Mouse (Mus musculus): ENCODE data around the gene Plg. TPM values are rescaled to one million over a fixed set of nuclear protein-coding genes. Genes with fewer than 3 reads are reported as not detected.

The Plg gene
- polyA plus RNA-seq, 1 experiment from 2014 or later: 0.88 TPM

GRCm38 (mm10) chr17:12373601-12374144, 4.7 kb upstream of the Plg start:
- 59% methylated on average over 3 of the region's 3 CpGs for WGBS

GRCm38 (mm10) chr17:12380287-12380686, 1.9 kb downstream of the Plg start:
- Histone ChIP-seq H3K4me2 (ENCODE audit: low read length) (no peak overlapping the region), H3K4me3 (ENCODE audit: low read depth, low read length) (no peak overlapping the region), H3K36me3 (ENCODE audit: control insufficient read depth, insufficient read depth, low read length) (no peaks in the 10 kb centered on the region), H3K27ac (ENCODE audit: low read depth) (no peak overlapping the region), H3K27me3 (replicated peaks; ENCODE audit: control insufficient read depth, insufficient read depth, low read length) (no peaks in the 10 kb centered on the region), H3K9ac (ENCODE audit: low read length) (no peak overlapping the region), H3K4me1 (replicated peaks; ENCODE audit: control insufficient read depth, insufficient read depth, low read length) (0 out of 2 replicates have a peak, but pooled peaks cover 4% of the 10 kb centered on the region), H3K9me3 (ENCODE audit: control insufficient read depth, low read length) (no peaks in the 10 kb centered on the region)
- ATAC-seq (replicated peaks; ENCODE audit: low FRiP score, low TSS enrichment, low read depth) (no peak), DNase-seq (ENCODE audit: low spot score) (no peak)
- WGBS: 77% methylated on average over 4 of the region's 4 CpGs

More at GRCm38 (mm10) chr17:12373601-12374144, 4.7 kb upstream of the Plg start:
- H3K9me3 ChIP-seq (ENCODE audit: control insufficient read depth, low read length): no peaks in the 10 kb centered on the region
- no peak for DNase-seq (ENCODE audit: low spot score)
- H3K4me2 ChIP-seq (ENCODE audit: low read length): no peak overlapping the region
- peaks cover 11% of the 10 kb centered on the region; the same call in 1 of the 2 replicates for H3K4me1 ChIP-seq (replicated peaks; ENCODE audit: control insufficient read depth, insufficient read depth, low read length)
- H3K36me3 ChIP-seq (ENCODE audit: control insufficient read depth, insufficient read depth, low read length): no peaks in the 10 kb centered on the region
- H3K4me3 ChIP-seq (ENCODE audit: low read depth, low read length): no peak overlapping the region
- ATAC-seq (replicated peaks; ENCODE audit: low FRiP score, low TSS enrichment, low read depth): no peak
- H3K27ac ChIP-seq (ENCODE audit: low read depth): no peak overlapping the region
- H3K27me3 ChIP-seq (replicated peaks; ENCODE audit: control insufficient read depth, insufficient read depth, low read length): no peaks in the 10 kb centered on the region
- no peak overlapping the region for H3K9ac ChIP-seq (ENCODE audit: low read length)

- no peak for DNase-seq (ENCODE audit: low spot score)
- no peaks in the 10 kb centered on the region for H3K36me3 ChIP-seq (ENCODE audit: control insufficient read depth, insufficient read depth, low read length)
- ATAC-seq (replicated peaks; ENCODE audit: low FRiP score, low TSS enrichment, low read depth): no peak
- 52% methylated on average over 2 of the region's 2 CpGs for WGBS
- H3K9me3 ChIP-seq (ENCODE audit: control insufficient read depth, low read length): no peaks in the 10 kb centered on the region
- no peaks in the 10 kb centered on the region for H3K27me3 ChIP-seq (replicated peaks; ENCODE audit: control insufficient read depth, insufficient read depth, low read length)
- no peak overlapping the region for H3K4me2 ChIP-seq (ENCODE audit: low read length)
- no peak overlapping the region for H3K4me3 ChIP-seq (ENCODE audit: low read depth, low read length)
- no peak overlapping the region for H3K27ac ChIP-seq (ENCODE audit: low read depth)
- no peak overlapping the region for H3K9ac ChIP-seq (ENCODE audit: low read length)
- H3K4me1 ChIP-seq (replicated peaks; ENCODE audit: control insufficient read depth, insufficient read depth, low read length): 0 out of 2 replicates have a peak, but pooled peaks cover 4% of the 10 kb centered on the region
Measured at GRCm38 (mm10) chr17:12381579-12381978, 3.2 kb downstream of the Plg start.

- Histone ChIP-seq H3K4me1 (replicated peaks; ENCODE audit: control insufficient read depth, insufficient read depth, low read length) (0 out of 2 replicates have a peak, but pooled peaks cover 4% of the 10 kb centered on the region), H3K4me2 (ENCODE audit: low read length) (no peak overlapping the region), H3K4me3 (ENCODE audit: low read depth, low read length) (no peak overlapping the region), H3K9me3 (ENCODE audit: control insufficient read depth, low read length) (no peaks in the 10 kb centered on the region), H3K36me3 (ENCODE audit: control insufficient read depth, insufficient read depth, low read length) (no peaks in the 10 kb centered on the region), H3K9ac (ENCODE audit: low read length) (no peak overlapping the region), H3K27ac (ENCODE audit: low read depth) (no peak overlapping the region), H3K27me3 (replicated peaks; ENCODE audit: control insufficient read depth, insufficient read depth, low read length) (no peaks in the 10 kb centered on the region)
- 25% methylated on average over 2 of the region's 2 CpGs for WGBS
- no peak for ATAC-seq (replicated peaks; ENCODE audit: low FRiP score, low TSS enrichment, low read depth)
- DNase-seq (ENCODE audit: low spot score): no peak
Measured at GRCm38 (mm10) chr17:12382531-12382930, 4.1 kb downstream of the Plg start.

- Histone ChIP-seq H3K27ac (ENCODE audit: low read depth) (no peak overlapping the region), H3K36me3 (ENCODE audit: control insufficient read depth, insufficient read depth, low read length) (no peaks in the 10 kb centered on the region), H3K4me2 (ENCODE audit: low read length) (no peak overlapping the region), H3K4me1 (replicated peaks; ENCODE audit: control insufficient read depth, insufficient read depth, low read length) (0 out of 2 replicates have a peak, but pooled peaks cover 4% of the 10 kb centered on the region), H3K9ac (ENCODE audit: low read length) (no peak overlapping the region), H3K4me3 (ENCODE audit: low read depth, low read length) (no peak overlapping the region), H3K27me3 (replicated peaks; ENCODE audit: control insufficient read depth, insufficient read depth, low read length) (no peaks in the 10 kb centered on the region), H3K9me3 (ENCODE audit: control insufficient read depth, low read length) (no peaks in the 10 kb centered on the region)
- DNase-seq (ENCODE audit: low spot score) (no peak), ATAC-seq (replicated peaks; ENCODE audit: low FRiP score, low TSS enrichment, low read depth) (no peak)
- 66% methylated on average over 8 of the region's 8 CpGs for WGBS
Measured at GRCm38 (mm10) chr17:12385049-12385794, 6.8 kb downstream of the Plg start.

GRCm38 (mm10) chr17:12387781-12388180, 9.4 kb downstream of the Plg start:
- Histone ChIP-seq H3K4me3 (ENCODE audit: low read depth, low read length) (no peak overlapping the region), H3K4me2 (ENCODE audit: low read length) (no peak overlapping the region), H3K9ac (ENCODE audit: low read length) (no peak overlapping the region), H3K27ac (ENCODE audit: low read depth) (no peak overlapping the region), H3K9me3 (ENCODE audit: control insufficient read depth, low read length) (no peaks in the 10 kb centered on the region), H3K4me1 (replicated peaks; ENCODE audit: control insufficient read depth, insufficient read depth, low read length) (no peaks in the 10 kb centered on the region), H3K36me3 (ENCODE audit: control insufficient read depth, insufficient read depth, low read length) (no peaks in the 10 kb centered on the region), H3K27me3 (replicated peaks; ENCODE audit: control insufficient read depth, insufficient read depth, low read length) (no peaks in the 10 kb centered on the region)
- no peak for ATAC-seq (replicated peaks; ENCODE audit: low FRiP score, low TSS enrichment, low read depth)
- no peak for DNase-seq (ENCODE audit: low spot score)
- 66% methylated on average over 2 of the region's 2 CpGs for WGBS

- H3K4me2 ChIP-seq (ENCODE audit: low read length): no peak overlapping the region
- H3K27me3 ChIP-seq (replicated peaks; ENCODE audit: control insufficient read depth, insufficient read depth, low read length): no peaks in the 10 kb centered on the region
- no peaks in the 10 kb centered on the region for H3K4me1 ChIP-seq (replicated peaks; ENCODE audit: control insufficient read depth, insufficient read depth, low read length)
- ATAC-seq (replicated peaks; ENCODE audit: low FRiP score, low TSS enrichment, low read depth): no peak
- no peak overlapping the region for H3K27ac ChIP-seq (ENCODE audit: low read depth)
- 93% methylated on average over 7 of the region's 7 CpGs for WGBS
- no peak for DNase-seq (ENCODE audit: low spot score)
- no peaks in the 10 kb centered on the region for H3K9me3 ChIP-seq (ENCODE audit: control insufficient read depth, low read length)
- H3K9ac ChIP-seq (ENCODE audit: low read length): no peak overlapping the region
- no peak overlapping the region for H3K4me3 ChIP-seq (ENCODE audit: low read depth, low read length)
- H3K36me3 ChIP-seq (ENCODE audit: control insufficient read depth, insufficient read depth, low read length): no peaks in the 10 kb centered on the region
Measured at GRCm38 (mm10) chr17:12388239-12388638, 9.8 kb downstream of the Plg start.

GRCm38 (mm10) chr17:12396163-12396677, 17.8 kb downstream of the Plg start:
- Histone ChIP-seq H3K27me3 (replicated peaks; ENCODE audit: control insufficient read depth, insufficient read depth, low read length) (no peaks in the 10 kb centered on the region), H3K4me2 (ENCODE audit: low read length) (no peak overlapping the region), H3K4me1 (replicated peaks; ENCODE audit: control insufficient read depth, insufficient read depth, low read length) (no peaks in the 10 kb centered on the region), H3K9me3 (ENCODE audit: control insufficient read depth, low read length) (no peaks in the 10 kb centered on the region), H3K27ac (ENCODE audit: low read depth) (no peak overlapping the region), H3K9ac (ENCODE audit: low read length) (no peak overlapping the region), H3K36me3 (ENCODE audit: control insufficient read depth, insufficient read depth, low read length) (no peaks in the 10 kb centered on the region), H3K4me3 (ENCODE audit: low read depth, low read length) (no peak overlapping the region)
- ATAC-seq (replicated peaks; ENCODE audit: low FRiP score, low TSS enrichment, low read depth) (no peak), DNase-seq (ENCODE audit: low spot score) (no peak)
- WGBS: 93% methylated on average over 9 of the region's 9 CpGs
